Mouse (Mus musculus) lung, adult 2 months (tissue): ENCODE measurements around the gene Defb22.

Source experiments
- CTCF ChIP-seq: fragments of 200-500 bp; IDR thresholded peaks from 2 replicates; pipeline ENCODE4 v1.5.1; 2011; ENCODE audit warnings: mild to moderate bottlenecking, low read length, control low read depth; ENCODE audit not compliant: insufficient read depth
- POLR2A ChIP-seq: fragments of 200-500 bp; IDR thresholded peaks from 2 replicates; pipeline ENCODE4 v1.6.1; 2011; ENCODE audit warnings: low read depth, mild to moderate bottlenecking, control low read depth, low read length, borderline replicate concordance; ENCODE audit errors: extremely low read depth

DNA sequence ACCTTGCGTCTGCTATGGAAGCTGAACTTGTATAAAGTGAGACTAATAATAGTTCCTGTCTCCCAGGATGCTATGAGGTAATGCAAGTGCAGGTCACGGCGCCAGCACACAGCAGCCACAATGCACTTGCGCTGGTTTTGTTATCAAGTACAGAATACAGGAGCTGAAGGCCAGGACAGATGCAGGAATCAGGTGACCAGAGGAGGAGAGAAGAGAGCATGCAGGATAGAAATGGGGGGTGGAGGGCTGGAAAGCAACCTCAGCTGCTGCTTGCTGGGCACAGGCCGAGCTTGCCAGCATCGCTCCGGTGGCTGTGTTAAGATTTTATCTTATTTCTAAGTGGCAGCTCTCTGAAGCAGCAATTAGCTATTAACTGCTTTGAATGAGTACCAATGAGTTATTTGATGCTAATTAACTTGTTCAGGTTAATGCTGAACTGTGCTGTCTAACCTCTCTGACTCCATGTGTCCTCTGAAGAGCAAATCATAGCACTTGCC lies 53.5 kb downstream of the Defb22 start:
- no peak for TF ChIP-seq POLR2A
- no peak for TF ChIP-seq CTCF
